Mouse (Mus musculus) olfactory bulb, adult 2 months (tissue): ENCODE results near the gene Rin1.

ENCODE experiments used
- CTCF ChIP-seq: fragments of 200-500 bp; IDR thresholded peaks from 2 replicates; pipeline ENCODE4 v1.5.1; 2012; ENCODE audit warnings: low read depth, mild to moderate bottlenecking, low read length, moderate library complexity; ENCODE audit not compliant: insufficient read depth
- POLR2A ChIP-seq: fragments of 200-500 bp; IDR thresholded peaks from 2 replicates; pipeline ENCODE4 v1.6.1; 2012; ENCODE audit warnings: mild to moderate bottlenecking, low read depth, low read length, moderate library complexity; ENCODE audit not compliant: insufficient read depth

DNA sequence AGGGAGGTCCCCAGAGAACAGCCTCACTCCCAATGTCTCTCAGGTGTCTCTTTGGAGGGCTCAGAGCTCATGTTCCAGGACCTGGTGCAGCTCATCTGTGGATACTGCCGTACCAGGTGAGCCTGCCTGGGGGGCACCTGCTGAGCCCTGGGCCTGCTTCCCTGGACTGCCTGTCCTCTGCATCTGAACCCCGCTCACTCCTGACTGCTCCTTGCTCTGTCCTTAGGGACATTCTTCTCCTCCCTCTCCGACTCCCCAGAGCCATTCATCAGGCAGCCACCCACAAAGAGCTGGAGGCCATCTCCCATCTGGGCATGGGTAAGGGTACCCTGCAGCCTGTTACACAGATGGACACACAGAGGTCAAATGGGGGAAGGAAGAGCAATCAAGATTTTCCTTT lies 1.2 kb downstream of the Rin1 start:
- TF ChIP-seq POLR2A (no peak), CTCF (no peak)
